Mouse (Mus musculus) midbrain, embryonic 10.5 days (tissue): ENCODE measurements around the gene Tbc1d1. TPM values are rescaled to one million over a fixed set of nuclear protein-coding genes. Genes with fewer than 3 reads are reported as not detected.

ENCODE experiments used
- DNase-seq: peaks from one replicate; pipeline ENCODE4 v3.0.0-alpha.2; 2017; ENCODE audit warnings: low spot score
- H3K27ac ChIP-seq: fragments of 300-500 bp; sonication (generic); replicated peaks from 2 replicates; pipeline ENCODE4 v1.5.1; 2016; ENCODE audit warnings: mild to moderate bottlenecking
- H3K27me3 ChIP-seq: fragments of 300-500 bp; sonication (generic); 2 replicates; pipeline ENCODE4 v1.6.1; 2016; ENCODE audit warnings: low read depth, mild to moderate bottlenecking; ENCODE audit not compliant: poor library complexity, severe bottlenecking
- H3K36me3 ChIP-seq: fragments of 300-500 bp; sonication (generic); 2 replicates; pipeline ENCODE4 v1.6.1; 2016; ENCODE audit warnings: mild to moderate bottlenecking, moderate library complexity
- H3K4me1 ChIP-seq: fragments of 300-500 bp; sonication (generic); 2 replicates; pipeline ENCODE4 v1.6.1; 2016
- H3K4me3 ChIP-seq: fragments of 300-500 bp; sonication (generic); 2 replicates; pipeline ENCODE4 v1.5.1; 2016; ENCODE audit warnings: mild to moderate bottlenecking, moderate library complexity
- H3K9me3 ChIP-seq: fragments of 300-500 bp; sonication (generic); replicated peaks from 2 replicates; pipeline ENCODE4 v1.6.1; 2016; ENCODE audit warnings: mild to moderate bottlenecking
- WGBS: fragments of 180-500 bp; shearing (Covaris S2); methylation state at CpG from one replicate; pipeline ENCODE4 v1.1.7; 2016; 5-methylcytosine and 5-hydroxymethylcytosine counted together
- microRNA-seq: library from miRNA; unstranded; fragments of <30 nt; microRNA quantifications from one replicate; pipeline ENCODE4, GENCODE M21; 2017
- polyA plus RNA-seq: library from polyadenylated mRNA; unstranded; fragments of >200 nt; fragmentation: Nextera tagmentation; extraction: Ambion mirVana; gene quantifications from 2 replicates; pipeline ENCODE4 v1.2.1, GENCODE M21; 2016

Gene Tbc1d1
- polyA plus RNA-seq, 1 experiment from 2014 or later: 22.2 TPM

GRCm38 (mm10) chr5:64386996-64387395 is 230.9 kb downstream of the Tbc1d1 start:
- no peak overlapping the region for H3K4me3 ChIP-seq
- no peak for DNase-seq
- H3K27ac ChIP-seq: no peak overlapping the region
- H3K4me1 ChIP-seq: peaks cover 46% of the 10 kb centered on the region
- no peaks in the 10 kb centered on the region for H3K36me3 ChIP-seq
- 89% methylated on average over 3 of the region's 3 CpGs for WGBS
- H3K9me3 ChIP-seq: no peaks in the 10 kb centered on the region
- H3K27me3 ChIP-seq: peaks cover 21% of the 10 kb centered on the region; the same call in 1 of the 2 replicates

GRCm38 (mm10) chr5:64389202-64389929 is 233.3 kb downstream of the Tbc1d1 start:
- DNase-seq: no peak
- H3K9me3 ChIP-seq: no peaks in the 10 kb centered on the region
- peaks cover 32% of the 10 kb centered on the region for H3K4me1 ChIP-seq
- peak overlapping the region; percentile 65 for H3K27ac ChIP-seq
- H3K4me3 ChIP-seq: no peak overlapping the region
- peaks cover 21% of the 10 kb centered on the region; the same call in 1 of the 2 replicates for H3K27me3 ChIP-seq
- 34% methylated on average over 6 of the region's 6 CpGs for WGBS
- H3K36me3 ChIP-seq: no peaks in the 10 kb centered on the region

GRCm38 (mm10) chr5:64391346-64391745 is 235.2 kb downstream of the Tbc1d1 start:
- Histone ChIP-seq H3K36me3 (no peaks in the 10 kb centered on the region), H3K4me1 (peaks cover 32% of the 10 kb centered on the region), H3K9me3 (no peaks in the 10 kb centered on the region), H3K27ac (no peak overlapping the region), H3K27me3 (peaks cover 21% of the 10 kb centered on the region; the same call in 1 of the 2 replicates), H3K4me3 (no peak overlapping the region)
- DNase-seq: no peak
- 61% methylated on average over 4 of the region's 4 CpGs for WGBS

- Histone ChIP-seq H3K4me1 (peaks cover 32% of the 10 kb centered on the region), H3K4me3 (no peak overlapping the region), H3K9me3 (no peaks in the 10 kb centered on the region), H3K36me3 (no peaks in the 10 kb centered on the region), H3K27me3 (peaks cover 21% of the 10 kb centered on the region; the same call in 1 of the 2 replicates), H3K27ac (no peak overlapping the region)
- 91% methylated on average over 8 of the region's 8 CpGs for WGBS
- no peak for DNase-seq
These were observed 236.4 kb downstream of the Tbc1d1 start for GRCm38 (mm10) chr5:64392426-64393020.

- H3K4me3 ChIP-seq: no peak overlapping the region
- H3K27ac ChIP-seq: no peak overlapping the region
- peaks cover 27% of the 10 kb centered on the region for H3K4me1 ChIP-seq
- H3K9me3 ChIP-seq: no peaks in the 10 kb centered on the region
- peaks cover 12% of the 10 kb centered on the region; the same call in 1 of the 2 replicates for H3K27me3 ChIP-seq
- 88% methylated on average over 4 of the region's 4 CpGs for WGBS
- no peaks in the 10 kb centered on the region for H3K36me3 ChIP-seq
- DNase-seq: no peak
These were observed 237.4 kb downstream of the Tbc1d1 start for GRCm38 (mm10) chr5:64393530-64393929.

GRCm38 (mm10) chr5:64398155-64398554 is 242.1 kb downstream of the Tbc1d1 start:
- no peaks in the 10 kb centered on the region for H3K27me3 ChIP-seq
- WGBS: 91% methylated on average over 13 of the region's 13 CpGs
- no peaks in the 10 kb centered on the region for H3K4me1 ChIP-seq
- H3K9me3 ChIP-seq: no peaks in the 10 kb centered on the region
- no peaks in the 10 kb centered on the region for H3K36me3 ChIP-seq
- no peak overlapping the region for H3K4me3 ChIP-seq
- DNase-seq: no peak
- H3K27ac ChIP-seq: no peak overlapping the region

- DNase-seq: no peak
- 93% methylated on average over 4 of the region's 4 CpGs for WGBS
- H3K9me3 ChIP-seq: no peaks in the 10 kb centered on the region
These were observed 244.6 kb downstream of the Tbc1d1 start for GRCm38 (mm10) chr5:64400742-64401141.

More at GRCm38 (mm10) chr5:64400742-64401141, 244.6 kb downstream of the Tbc1d1 start:
- H3K27ac ChIP-seq: no peak overlapping the region
- H3K4me1 ChIP-seq: no peaks in the 10 kb centered on the region
- H3K27me3 ChIP-seq: no peaks in the 10 kb centered on the region
- no peak overlapping the region for H3K4me3 ChIP-seq
- no peaks in the 10 kb centered on the region for H3K36me3 ChIP-seq

Small RNA genes within 50 kb of the gene (microRNA-seq; reads per million reads assigned to microRNA genes)
- gene Gm22395: not detected

Other genes with a start within 250 kb of the Tbc1d1 start
- 11.8 and 12.5 TPM in 2 replicates for gene Rell1, start 187.4 kb upstream of the Tbc1d1 start, polyA plus RNA-seq
- 24.9 and 25.1 TPM in 2 replicates for gene Pgm2, start 63.4 kb upstream of the Tbc1d1 start, polyA plus RNA-seq